Mouse (Mus musculus) fibroblast of lung, adult 2 months (primary cell): ENCODE measurements around the gene Naa38.
A peak's percentile ranks its signal among the peaks of the same experiment; 100 is the strongest.

Experiments used
- DNase-seq: peaks from one replicate; pipeline ENCODE4 v3.0.0-alpha.2; 2011; ENCODE audit warnings: low read depth

Naa38 gene

DNA sequence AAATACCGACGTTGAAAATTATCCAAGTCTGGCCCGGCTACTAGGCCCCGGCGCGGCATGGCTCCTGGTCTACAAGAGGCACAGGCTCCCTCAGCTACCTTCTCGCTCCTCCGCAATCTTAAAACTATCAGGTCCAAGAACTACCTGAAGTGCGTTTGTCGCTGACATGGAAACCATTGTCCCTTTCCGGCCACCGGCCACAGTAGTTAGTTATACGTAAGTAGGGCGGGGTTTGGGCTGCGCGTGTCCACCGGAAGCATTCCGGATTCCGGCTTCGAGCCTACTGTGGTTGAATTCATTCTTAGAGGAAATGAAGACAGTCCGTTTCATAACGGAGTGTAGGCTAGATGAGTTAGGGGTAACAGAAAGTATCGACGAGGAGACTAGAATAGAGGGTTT lies at the start of gene Naa38, which contains the start of gene Cyb5d1:
Naa38 (plus strand) TSS at position 253 of the 399 bp plus-strand sequence.
Cyb5d1 (minus strand) TSS at position 397 of the 399 bp plus-strand sequence.
- DNase-seq: peak; percentile 87

DNA sequence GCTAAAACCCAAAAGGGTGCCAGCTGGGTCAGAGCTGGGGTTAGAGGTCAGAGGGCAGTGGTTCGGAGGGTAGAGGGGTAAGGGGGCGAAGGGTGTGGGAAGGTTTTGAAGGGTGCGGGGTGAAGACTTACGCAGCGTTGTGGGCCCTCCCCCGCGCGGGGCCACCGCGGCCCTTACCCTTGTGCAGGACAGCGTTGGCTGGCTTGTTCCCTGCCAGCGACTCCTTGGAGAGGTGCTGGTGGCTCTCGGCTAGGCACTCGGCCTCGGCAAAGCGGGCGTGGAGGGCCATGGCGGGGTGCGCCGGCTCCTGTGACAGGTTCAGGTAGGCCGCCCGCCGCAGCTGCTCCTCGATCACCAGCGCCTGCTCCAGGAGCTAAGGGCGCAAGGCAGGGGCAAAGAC lies 48.8 kb upstream of the Naa38 start:
- DNase-seq: no peak

GRCm38 (mm10) chr11:69356544-69356943 lies 38.7 kb upstream of the Naa38 start:
- no peak for DNase-seq

DNA sequence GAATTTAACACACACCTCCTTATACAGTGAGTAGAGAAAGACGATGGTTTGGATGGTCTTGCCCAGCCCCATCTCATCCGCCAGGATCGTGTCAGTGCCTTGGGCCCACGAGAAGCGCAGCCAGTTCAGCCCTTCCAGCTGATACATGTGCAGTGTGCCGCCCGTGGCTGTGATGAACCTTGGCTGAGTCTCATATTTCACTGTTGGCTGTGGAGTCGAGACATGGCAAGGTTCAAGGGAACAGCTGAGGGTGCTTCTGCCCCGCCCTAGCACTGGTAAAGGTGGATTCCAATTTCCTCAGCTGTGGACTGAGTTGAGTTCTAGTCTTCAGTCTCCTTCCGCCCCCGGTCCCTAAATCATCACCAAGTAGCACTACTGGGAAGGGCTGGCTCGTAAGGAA lies 37.6 kb upstream of the Naa38 start:
- DNase-seq: no peak

DNA sequence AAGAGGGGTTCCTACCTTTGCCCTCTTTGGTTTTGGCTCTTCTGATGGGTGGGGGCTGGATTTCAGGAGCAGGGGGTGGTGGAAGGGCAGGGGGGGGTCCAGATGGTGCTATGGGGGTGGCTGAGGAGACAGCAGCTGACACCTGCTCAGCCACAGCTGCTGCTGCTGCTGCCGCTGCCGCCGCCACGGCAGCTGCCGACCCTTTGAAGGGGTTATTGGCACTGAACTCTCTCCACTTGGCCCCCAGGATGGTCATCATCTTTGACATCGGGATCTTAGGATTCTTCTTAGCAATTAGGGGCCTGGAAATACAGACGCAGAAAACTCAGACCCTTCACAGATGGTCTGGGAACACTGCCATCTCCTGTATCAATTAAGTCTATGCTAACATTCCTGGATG lies 33.3 kb upstream of the Naa38 start:
- DNase-seq: no peak

- DNase-seq: no peak
Observed at GRCm38 (mm10) chr11:69362479-69362878, 32.8 kb upstream of the Naa38 start.

DNA sequence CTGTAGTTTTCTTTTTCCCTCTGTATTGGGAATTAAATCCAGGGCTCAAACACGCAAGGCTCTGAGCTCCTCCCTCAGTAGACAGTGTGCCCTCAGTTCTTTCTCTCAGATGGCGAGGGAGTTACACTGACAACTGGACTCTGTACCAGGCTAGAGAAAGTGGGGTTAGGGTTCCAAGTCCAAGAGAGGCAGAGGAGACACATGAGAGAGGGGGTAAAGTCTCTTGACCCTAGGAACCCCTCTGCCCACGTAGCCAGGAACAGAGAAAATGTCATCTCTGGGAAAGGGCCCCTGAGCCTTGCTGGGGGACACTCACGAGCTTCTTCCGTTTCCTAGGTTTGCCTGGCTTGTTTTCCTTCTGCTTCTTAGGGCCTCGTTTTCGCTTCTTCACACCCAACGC lies 30.9 kb upstream of the Naa38 start:
- no peak for DNase-seq

DNA sequence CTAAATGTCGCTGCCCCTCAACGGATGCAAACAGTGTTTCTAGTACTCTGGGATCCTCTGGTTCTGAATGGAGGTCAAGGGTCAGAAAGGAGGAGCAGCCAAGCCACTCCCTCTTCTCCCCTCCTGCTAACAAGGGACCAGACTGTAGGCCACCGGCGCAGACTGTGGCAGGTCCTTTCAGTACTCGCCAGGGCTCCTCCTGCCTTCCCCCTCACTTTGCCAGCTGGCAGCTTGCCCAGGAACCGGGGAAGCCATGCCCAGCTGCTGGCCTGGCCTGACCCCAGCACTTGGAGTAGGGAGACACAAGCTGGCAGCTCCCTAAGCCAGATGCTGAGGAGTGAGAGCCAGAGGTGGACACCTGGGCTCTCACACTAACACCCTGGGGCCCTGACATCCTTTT lies 30.4 kb upstream of the Naa38 start:
- DNase-seq: peak; percentile 80

DNA sequence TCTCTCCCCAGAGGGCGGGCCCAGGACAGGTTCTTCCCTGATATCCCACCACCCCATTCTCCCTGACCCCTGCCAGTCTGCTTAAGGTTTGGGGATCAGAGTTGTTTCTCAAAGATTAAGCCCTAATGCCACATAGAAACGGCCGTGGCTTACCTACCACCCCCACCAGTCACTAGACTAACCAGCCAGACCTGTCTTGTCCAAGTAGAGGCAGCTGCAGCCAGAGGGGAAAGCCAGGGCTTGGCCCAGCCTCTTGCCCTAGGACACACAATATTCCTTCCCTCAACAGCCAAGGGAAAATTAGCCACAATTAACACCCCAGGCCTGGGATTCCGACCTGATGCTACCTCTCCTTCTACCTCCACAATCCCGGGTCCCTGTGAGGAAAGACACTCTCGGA lies 29.6 kb upstream of the Naa38 start:
- DNase-seq: no peak

DNA sequence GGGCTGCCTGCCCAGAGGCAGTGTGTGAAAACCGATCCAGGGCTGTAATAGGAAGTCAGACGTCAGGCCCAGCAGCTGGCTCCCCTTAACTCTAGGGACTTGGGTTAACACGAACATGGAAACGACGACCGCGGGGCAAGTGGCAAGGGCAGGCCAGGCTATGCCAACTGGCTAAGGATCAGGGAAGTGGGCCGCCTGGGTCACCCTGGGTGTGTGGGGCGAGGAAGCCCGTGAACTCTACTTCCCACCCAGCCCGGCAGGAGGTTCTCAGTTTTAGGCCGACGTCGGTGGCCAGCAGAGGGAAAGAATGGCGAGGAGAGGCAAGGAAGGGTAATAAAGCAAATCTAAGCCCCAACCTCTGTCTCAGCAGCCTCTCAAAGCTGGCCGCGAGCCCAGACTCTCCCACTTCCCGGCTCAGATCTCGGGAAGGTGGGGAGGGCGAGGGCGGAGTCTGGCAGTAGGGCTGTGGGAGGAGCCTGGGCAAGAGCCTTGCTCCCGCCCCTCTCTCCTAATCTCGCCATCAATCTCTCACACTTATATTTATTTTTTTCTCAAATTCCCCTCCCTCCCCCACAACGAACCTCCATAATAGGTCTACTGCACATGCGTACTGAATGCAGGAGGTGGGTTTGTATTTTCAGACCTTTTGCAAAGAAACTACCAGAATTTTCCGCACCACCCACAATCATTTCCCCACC lies 29.0 kb upstream of the Naa38 start:
- peak; percentile 87 for DNase-seq

DNA sequence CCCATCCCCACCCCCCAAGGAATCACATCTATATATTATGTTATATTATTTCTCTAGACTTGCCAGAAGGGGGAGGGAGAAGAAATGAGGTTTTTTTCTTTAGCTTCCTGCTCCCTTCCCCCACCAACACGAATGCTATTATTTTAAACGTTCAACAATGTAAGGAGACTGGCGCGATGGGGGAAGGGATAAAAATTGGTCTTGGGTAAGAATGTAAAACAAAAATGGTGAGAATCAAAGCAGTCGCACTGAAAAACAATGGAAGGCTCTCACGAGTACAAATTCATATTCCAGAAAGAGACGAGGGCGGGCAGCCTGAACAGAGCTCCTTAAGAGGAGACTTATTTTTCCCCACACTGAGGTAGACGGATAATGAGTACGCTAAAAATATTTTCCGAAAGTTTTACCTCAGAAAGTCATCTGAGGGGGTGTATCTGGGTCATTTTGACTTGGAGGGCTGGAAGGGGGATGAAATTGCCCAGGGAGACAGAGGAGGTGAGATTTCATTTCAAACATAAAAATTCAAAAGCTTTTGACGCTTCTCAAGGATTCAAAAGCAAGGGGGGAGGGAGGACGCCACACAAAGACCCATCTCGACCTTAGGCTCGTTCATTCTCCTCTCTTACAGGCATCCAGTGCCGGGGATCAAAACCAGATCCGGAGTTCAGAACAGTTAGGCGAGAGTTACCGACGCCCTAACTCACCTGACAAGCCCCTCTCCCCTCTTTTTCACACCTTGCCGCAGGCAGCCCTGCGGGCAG lies 28.3 kb upstream of the Naa38 start:
- no peak for DNase-seq

GRCm38 (mm10) chr11:69367616-69368355 lies 27.5 kb upstream of the Naa38 start:
- DNase-seq: no peak

DNA sequence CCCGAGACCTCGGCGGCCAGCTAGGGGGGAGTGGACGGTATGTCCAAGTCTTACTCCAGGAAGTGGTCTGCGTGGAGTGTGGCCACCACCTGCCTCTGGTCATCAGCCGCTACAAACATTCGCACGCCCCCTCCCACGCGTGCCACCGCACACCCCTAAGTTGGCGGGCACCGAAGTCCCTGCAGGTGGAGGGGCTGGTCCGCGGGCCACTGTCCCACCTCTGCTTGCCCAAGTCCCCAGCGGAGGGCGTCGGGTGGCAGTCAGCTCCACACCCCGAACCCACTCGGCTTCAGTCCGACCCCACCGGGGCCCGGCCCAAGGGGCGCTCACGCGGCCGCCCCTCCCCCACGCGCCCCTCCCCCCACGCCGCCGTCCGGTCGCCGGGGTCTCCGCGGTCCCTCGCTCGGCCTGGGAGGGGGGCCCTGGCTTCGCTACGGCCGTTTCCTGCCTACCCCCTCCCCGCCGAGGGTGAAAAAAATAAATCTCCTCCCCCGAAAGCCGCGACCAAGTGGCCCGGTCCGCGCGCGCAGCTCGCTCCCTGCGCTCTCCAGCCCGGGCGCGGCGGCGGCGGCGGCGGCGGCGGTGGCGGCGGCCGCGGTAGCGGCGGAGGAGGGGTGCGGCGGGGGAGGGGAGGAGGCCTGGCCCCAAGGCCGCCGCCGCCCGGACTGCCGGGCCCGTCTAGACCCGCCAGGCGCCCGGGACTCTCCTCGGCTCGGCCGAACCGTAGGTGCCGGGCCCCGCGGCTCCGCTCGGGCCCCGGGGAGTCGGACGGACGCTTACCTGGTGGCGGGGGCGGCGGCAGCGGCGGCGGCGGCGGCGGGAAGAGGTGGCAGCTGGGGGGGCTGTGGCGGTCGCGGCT lies 26.7 kb upstream of the Naa38 start:
- no peak for DNase-seq

GRCm38 (mm10) chr11:69369215-69369989 lies 25.9 kb upstream of the Naa38 start, which contains the start of gene Chd3:
Chd3 (minus strand) TSS chr11:69369406.
- DNase-seq: no peak

DNA sequence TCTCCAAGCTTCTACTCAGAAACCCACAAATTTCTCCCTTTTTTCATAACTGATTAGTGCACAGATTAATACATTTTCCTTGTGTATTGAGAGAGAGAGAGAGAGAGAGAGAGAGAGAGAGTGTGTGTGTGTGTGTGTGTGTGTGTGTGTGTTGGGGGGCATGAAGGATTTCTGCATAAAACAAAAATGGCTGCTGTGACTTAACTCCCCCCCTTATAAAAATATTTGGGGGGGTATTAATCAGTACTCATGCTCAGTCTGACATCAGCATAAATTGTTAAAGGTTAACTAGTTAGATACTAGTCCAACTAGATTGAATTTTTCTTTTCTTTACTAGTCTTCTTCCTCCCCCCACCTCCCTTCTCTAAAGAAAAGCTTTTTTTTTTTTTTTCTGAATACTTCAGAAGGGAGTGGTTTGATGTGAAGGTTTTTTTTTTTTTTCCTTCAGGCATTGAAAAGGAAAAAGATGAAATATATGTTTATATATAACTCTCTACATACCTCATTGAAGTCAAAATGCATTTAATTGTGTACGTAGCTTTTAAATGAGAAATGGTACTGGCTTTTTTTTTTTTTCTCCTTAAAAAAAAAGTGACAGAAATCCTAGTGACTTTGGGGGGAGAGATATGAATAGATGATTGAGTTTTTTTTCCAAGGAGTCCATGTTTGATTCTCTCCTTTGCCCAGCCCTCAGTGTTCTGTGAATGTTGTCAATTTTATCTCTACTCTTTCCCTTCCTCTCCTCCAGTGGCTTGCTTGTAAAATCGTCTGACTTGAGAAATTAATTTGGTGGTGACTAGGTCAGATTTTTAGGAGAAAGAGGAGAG lies 25.1 kb upstream of the Naa38 start:
- DNase-seq: no peak

DNA sequence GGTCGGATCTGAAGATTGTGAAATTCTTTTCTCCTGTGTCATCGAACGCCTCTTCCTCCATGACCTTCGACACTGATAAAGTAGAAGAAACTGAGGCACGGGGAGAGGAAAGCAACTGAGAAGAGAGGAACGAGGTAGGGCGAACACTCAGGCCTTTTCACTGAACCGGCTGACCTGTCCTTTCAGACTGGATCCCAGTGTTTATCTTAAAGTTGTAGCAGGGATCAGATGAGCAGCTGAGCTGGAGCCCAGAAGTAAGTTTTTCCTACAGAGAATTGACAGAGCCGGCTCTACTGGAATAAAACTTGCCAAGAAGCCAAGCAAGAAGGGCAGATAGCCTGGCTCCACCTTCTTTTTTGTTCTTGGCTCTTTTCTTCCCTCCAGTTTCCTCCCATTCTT lies 24.5 kb upstream of the Naa38 start:
- DNase-seq: no peak

DNA sequence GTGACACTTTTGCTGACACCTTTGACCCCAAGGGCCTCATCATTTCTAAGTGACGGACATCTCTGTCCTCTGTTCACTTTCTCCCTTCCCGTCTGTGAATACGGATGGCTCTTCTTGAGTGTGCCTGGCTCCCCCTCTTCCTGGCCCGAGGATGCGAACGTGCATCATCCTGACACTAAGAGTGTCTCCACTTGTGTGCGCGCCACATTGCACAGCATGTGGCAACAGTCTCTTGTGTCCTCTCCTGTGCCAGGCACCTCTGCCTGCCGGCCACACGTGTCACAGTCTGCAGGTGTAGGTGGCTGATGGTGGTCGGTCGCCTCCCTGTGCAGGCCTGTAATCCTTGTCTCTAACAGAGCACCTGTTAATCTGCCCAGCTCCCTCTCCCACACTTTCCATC lies 23.7 kb upstream of the Naa38 start:
- no peak for DNase-seq

- no peak for DNase-seq
Observed at GRCm38 (mm10) chr11:69372056-69372779, 23.1 kb upstream of the Naa38 start.

DNA sequence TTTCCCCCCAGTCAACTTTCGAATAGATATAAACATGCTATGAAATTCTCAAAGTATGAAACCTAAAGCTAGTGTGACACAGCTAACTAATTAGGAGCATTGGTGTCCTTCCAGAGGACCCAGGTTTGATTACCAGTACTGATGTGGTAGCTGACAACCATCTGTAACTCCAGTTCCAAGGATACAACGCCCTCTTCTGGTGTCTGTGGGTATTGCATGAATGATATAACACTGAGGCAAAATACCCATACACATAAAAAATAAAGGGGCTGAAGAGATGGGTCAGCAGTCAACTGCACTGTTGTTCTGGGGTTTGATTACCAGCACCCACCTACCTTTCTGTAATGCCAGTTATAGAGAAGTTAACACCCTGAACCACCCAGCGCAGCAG lies 22.5 kb upstream of the Naa38 start:
- no peak for DNase-seq
